Mouse (Mus musculus): ENCODE results near the gene Vrk1.

Vrk1 gene

GRCm38 (mm10) chr12:105997028-105997786 lies 12.8 kb upstream of the Vrk1 start:
- no peak for DNase-seq (ENCODE audit: low read depth, low spot score)

GRCm38 (mm10) chr12:106001775-106002174 lies 8.3 kb upstream of the Vrk1 start:
- DNase-seq (ENCODE audit: low read depth, low spot score), result no peak

GRCm38 (mm10) chr12:106004719-106005118 lies 5.3 kb upstream of the Vrk1 start:
- no peak for DNase-seq (ENCODE audit: low read depth, low spot score)

GRCm38 (mm10) chr12:106006218-106006617 lies 3.8 kb upstream of the Vrk1 start:
- DNase-seq (ENCODE audit: low read depth, low spot score), result no peak

GRCm38 (mm10) chr12:106008348-106009050 lies 1.5 kb upstream of the Vrk1 start:
- DNase-seq (ENCODE audit: low read depth, low spot score), result no peak

GRCm38 (mm10) chr12:106009122-106009870 lies 732 bp upstream of the Vrk1 start:
- no peak for DNase-seq (ENCODE audit: low read depth, low spot score)

GRCm38 (mm10) chr12:106012161-106012560 lies 2.1 kb downstream of the Vrk1 start:
- no peak for DNase-seq (ENCODE audit: low read depth, low spot score)

- DNase-seq (ENCODE audit: low read depth, low spot score), result no peak
These were observed 6.4 kb downstream of the Vrk1 start for GRCm38 (mm10) chr12:106016265-106017012.

- no peak for DNase-seq (ENCODE audit: low read depth, low spot score)
These were observed 10.0 kb downstream of the Vrk1 start for GRCm38 (mm10) chr12:106020063-106020462.

GRCm38 (mm10) chr12:106023652-106024051 lies 13.6 kb downstream of the Vrk1 start:
- no peak for DNase-seq (ENCODE audit: low read depth, low spot score)

GRCm38 (mm10) chr12:106025416-106025815 lies 15.4 kb downstream of the Vrk1 start:
- no peak for DNase-seq (ENCODE audit: low read depth, low spot score)

- no peak for DNase-seq (ENCODE audit: low read depth, low spot score)
These were observed 16.5 kb downstream of the Vrk1 start for GRCm38 (mm10) chr12:106026385-106027134.

- no peak for DNase-seq (ENCODE audit: low read depth, low spot score)
These were observed 17.3 kb downstream of the Vrk1 start for GRCm38 (mm10) chr12:106027372-106027771.

- DNase-seq (ENCODE audit: low read depth, low spot score), result no peak
These were observed 19.6 kb downstream of the Vrk1 start for GRCm38 (mm10) chr12:106029582-106029981.

GRCm38 (mm10) chr12:106030146-106030745 lies 20.2 kb downstream of the Vrk1 start:
- no peak for DNase-seq (ENCODE audit: low read depth, low spot score)

- no peak for DNase-seq (ENCODE audit: low read depth, low spot score)
These were observed 20.8 kb downstream of the Vrk1 start for GRCm38 (mm10) chr12:106030796-106031195.

- no peak for DNase-seq (ENCODE audit: low read depth, low spot score)
These were observed 21.9 kb downstream of the Vrk1 start for GRCm38 (mm10) chr12:106031916-106032315.

GRCm38 (mm10) chr12:106032361-106032760 lies 22.3 kb downstream of the Vrk1 start:
- DNase-seq (ENCODE audit: low read depth, low spot score), result no peak

- no peak for DNase-seq (ENCODE audit: low read depth, low spot score)
These were observed 24.2 kb downstream of the Vrk1 start for GRCm38 (mm10) chr12:106034267-106034666.

- DNase-seq (ENCODE audit: low read depth, low spot score), result no peak
These were observed 24.7 kb downstream of the Vrk1 start for GRCm38 (mm10) chr12:106034761-106035160.

Data from forelimb bud, embryonic 11.5 days (tissue).